Mouse (Mus musculus) neutrophil, adult 5-6 weeks (primary cell): ENCODE measurements around the gene 1700061G19Rik. TPM values are rescaled to one million over a fixed set of nuclear protein-coding genes. Genes with fewer than 3 reads are reported as not detected.
A peak's percentile ranks its signal among the peaks of the same experiment; 100 is the strongest.

Source experiments
- ATAC-seq: fragments of 151-379, 151-347 bp; 2 replicates; pipeline ENCODE4 v1.8.0; 2017; ENCODE audit warnings: mild to moderate bottlenecking, moderate TSS enrichment; ENCODE audit not compliant: insufficient number of reproducible peaks, poor library complexity, low FRiP score, severe bottlenecking; ENCODE audit errors: extremely low read depth
- total RNA-seq: library from RNA; stranded (forward); fragments of 200-1000 nt; gene quantifications from 2 replicates; pipeline ENCODE4 v1.2.3, GENCODE M21; 2017

1700061G19Rik gene
- not detected in 2 replicates for total RNA-seq

DNA sequence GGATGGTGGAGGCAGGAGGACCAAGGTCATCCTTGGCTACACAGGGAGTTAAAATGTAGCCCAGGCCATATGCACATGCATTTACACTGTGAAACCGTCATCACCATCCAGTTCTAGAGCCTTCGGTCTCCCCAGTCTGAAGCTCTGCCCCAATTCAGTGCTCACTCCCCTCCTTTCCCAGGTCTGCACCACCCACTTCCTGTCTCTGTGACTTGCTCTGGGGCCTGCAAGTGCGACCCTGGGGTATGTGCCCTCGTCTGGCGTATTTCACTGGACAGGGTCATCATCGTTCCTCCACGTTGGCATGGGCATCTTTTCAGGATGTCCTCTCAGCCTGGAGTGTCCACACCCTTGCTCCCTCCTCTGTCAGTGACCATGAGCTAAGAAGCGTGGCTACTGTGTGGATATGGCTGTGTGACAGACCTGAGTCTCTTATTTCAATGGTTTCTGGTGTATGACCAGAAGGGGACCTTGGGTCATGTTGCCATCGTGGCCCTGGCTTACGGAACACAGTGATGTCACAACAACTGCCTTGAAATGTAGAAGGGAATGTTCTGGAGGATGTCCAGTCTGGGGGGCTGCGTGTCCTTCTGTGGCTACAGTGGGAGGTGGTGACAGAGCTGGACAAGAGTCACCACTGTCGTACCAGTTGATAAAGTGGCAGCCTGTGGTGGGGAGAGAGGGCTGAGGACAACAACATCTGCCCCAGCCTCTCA lies at the start of gene 1700061G19Rik:
TSS of gene 1700061G19Rik (plus strand) at position 542 of the 716 bp plus-strand sequence.
- no peak for ATAC-seq

DNA sequence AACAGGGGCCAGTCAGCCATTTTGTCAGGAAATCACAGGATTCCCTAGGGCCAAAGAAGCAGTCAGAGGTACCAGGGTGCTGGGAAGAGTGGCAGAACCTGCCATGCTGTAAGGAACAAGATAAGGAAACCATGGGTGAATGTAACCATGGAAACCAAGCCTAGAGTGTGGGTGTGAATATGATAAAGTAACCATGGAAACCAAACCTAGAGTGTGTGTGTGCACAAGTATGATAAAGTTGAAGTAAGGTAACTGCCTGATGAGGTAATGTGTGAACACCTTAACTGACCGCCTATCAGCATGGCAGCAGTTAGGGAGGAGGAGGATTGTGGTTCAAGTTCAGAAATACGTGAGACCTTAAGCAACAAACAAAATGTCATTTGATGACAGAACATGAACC lies 48.6 kb upstream of the 1700061G19Rik start:
- ATAC-seq: no peak

GRCm38 (mm10) chr17:56829171-56829570 lies 46.1 kb upstream of the 1700061G19Rik start:
- ATAC-seq: no peak

GRCm38 (mm10) chr17:56829795-56830194 lies 45.5 kb upstream of the 1700061G19Rik start:
- no peak for ATAC-seq

GRCm38 (mm10) chr17:56830411-56831110 lies 44.7 kb upstream of the 1700061G19Rik start, which contains the start of gene Rfx2:
TSS of gene Rfx2 (minus strand) at chr17:56831013.
- no peak for ATAC-seq

DNA sequence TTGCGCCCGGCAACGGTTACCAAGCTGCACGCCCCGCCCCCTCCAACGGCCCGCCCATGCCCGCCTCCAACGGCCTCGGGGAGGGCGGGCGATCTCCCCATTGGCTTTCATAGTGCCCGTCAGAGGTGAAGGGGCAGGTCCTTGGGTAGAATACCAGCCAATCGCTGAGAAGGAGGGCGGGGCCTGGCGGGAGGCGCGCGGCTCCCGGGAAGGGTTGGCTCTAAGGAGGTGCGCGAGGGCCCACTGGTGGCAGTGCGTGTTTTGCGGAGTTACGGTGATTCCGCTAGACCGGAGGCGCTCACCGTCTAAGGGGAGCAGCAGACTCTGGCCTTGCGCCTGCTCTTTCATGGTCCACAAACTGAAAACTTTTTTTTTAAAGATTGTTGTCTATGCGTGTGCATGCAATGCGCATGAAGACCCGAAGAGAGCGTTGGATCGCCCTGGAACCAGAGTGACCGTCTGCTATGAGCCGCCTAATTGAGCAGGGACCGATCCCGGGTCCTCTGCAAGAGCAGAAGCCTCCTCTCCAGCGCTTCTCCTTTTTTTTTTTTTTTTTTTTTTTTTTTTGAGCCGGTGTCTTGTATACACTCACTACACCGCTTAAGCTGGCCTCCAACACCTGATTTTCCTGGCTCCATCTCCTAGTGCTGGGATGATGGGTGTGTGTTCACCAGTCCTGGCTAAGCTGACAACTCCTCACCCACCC lies 44.0 kb upstream of the 1700061G19Rik start:
- peak; percentile 97 for ATAC-seq

- ATAC-seq: no peak
Observed at GRCm38 (mm10) chr17:56832918-56833317, 42.4 kb upstream of the 1700061G19Rik start.

GRCm38 (mm10) chr17:56833381-56833780 lies 41.9 kb upstream of the 1700061G19Rik start:
- ATAC-seq: no peak

GRCm38 (mm10) chr17:56836336-56836735 lies 38.9 kb upstream of the 1700061G19Rik start:
- ATAC-seq: 0 out of 2 replicates have a peak, but pooled peaks have one; percentile 18

DNA sequence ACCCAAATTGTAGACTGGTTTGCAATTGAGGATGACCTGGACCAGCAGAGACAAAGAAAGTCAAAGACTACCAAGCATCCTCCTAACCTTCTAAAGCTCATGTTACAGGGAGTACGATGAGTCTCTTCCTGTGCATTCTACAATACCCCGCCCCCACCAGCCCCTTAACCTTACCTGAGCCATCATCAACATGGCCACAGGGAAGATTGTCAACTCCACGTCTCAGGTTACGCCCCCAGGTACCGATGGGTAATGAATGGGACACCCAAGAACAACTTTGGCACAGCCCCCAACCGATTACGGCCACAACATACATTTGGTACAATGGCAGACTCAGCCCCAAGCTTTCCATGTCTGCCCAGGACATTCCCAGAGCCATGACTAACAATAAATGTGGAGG lies 34.8 kb upstream of the 1700061G19Rik start:
- no peak for ATAC-seq

DNA sequence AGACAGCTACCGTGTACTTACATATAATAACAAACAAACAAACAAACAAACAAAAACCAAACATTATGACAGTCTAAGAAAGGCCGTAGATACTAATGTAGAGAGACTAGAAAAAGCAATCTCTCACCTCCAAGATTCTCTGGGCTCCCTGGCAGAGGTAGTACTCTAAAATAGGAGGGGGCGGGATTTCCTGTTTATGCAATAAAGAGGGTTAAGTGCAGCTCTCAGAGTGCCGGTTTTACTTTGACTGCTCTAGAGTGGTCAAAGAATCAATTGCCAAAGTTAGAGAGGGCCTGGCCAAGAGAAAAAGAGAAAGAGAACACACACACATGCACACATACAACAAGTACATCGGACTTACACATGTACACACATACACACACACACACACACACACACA lies 33.1 kb upstream of the 1700061G19Rik start:
- ATAC-seq: no peak

DNA sequence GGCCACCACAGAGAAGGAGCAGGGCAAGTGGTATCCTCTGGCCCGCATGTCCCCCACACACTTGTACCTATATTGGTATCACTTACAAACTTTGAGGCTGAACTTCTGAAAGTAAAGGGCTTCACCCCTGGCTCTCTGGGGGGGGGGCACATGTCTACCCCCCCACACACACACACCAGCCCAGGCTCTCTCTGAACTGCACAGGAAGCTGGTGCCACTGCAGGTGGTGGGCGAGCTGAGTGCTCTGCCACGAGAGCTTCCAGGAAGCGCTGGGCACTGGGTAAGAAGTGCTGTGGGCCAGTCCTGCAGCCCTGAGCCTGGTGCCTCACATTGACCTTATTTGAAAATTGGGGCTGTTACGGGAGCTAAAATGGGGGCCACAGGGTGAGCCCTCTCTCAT lies 31.6 kb upstream of the 1700061G19Rik start:
- ATAC-seq: no peak

- no peak for ATAC-seq
Observed at GRCm38 (mm10) chr17:56848785-56849184, 26.5 kb upstream of the 1700061G19Rik start.

DNA sequence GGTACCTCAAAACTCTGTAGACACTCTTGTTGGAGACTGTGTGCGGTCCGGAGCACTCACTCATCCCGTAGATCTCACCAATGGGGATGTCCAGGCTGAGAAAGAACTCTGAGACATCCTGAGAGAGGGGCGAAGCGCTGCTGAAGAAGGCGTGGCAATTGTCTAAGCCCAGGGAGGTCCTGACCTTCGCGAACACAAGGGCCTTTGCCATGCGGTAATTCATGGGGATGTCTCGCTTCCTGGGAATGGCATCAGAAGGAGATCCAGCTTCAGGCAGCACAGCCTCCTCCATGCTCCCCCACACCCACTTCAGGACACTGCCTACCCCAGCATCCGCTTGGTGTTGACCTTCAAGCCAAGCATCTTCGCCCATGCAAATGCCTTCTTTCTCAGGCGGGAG lies 25.6 kb upstream of the 1700061G19Rik start:
- ATAC-seq: no peak

- no peak for ATAC-seq
Observed at GRCm38 (mm10) chr17:56851167-56851566, 24.1 kb upstream of the 1700061G19Rik start.

GRCm38 (mm10) chr17:56855421-56855820 lies 19.9 kb upstream of the 1700061G19Rik start:
- ATAC-seq: no peak

GRCm38 (mm10) chr17:56858216-56858615 lies 17.1 kb upstream of the 1700061G19Rik start:
- ATAC-seq: peak; percentile 71

DNA sequence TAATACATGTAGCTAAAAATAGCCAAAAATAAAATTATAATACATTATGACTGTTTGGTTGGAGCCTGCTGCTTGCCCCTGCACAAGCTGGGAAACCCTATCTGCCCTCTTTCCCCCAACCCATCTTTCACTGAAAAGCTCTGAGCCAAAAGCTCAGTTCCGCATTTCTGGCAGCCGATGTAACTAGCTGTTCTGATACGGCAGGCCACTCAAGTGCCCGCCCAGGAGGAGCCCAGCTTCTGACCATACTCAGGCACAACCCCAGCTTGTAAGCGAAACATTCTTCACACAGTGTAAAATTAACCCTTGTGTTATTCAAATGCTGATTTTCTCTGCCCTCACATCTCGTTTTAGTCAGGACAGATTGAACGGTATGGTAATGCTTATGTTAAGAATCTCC lies 16.4 kb upstream of the 1700061G19Rik start:
- ATAC-seq: peak; percentile 24; the same call in 1 of the 2 replicates

- ATAC-seq: 0 out of 2 replicates have a peak, but pooled peaks have one; percentile 4
Observed at GRCm38 (mm10) chr17:56861197-56861596, 14.1 kb upstream of the 1700061G19Rik start.

DNA sequence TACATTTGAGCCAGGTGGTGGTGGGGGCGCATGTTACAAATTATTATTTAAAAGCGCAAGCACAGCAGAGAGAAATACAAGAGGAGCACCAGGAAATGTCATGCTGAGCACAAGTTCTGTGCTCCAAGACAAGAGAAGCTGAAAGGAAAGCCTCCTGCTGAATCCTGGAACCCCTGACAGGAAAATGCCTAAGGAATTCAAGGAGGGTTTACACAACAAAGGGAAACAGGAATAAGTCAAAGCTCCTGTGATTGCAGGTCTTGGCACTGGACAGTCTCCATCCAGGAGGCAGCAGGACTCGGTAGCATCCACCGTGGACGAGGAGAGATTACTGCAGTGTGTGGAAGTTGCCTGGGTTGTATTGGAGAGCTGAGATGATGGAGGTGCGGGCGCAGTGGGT lies 9.2 kb upstream of the 1700061G19Rik start:
- ATAC-seq: no peak
